Mouse (Mus musculus): ENCODE measurements around the gene Kcnk7. TPM values are rescaled to one million over a fixed set of nuclear protein-coding genes. Genes with fewer than 3 reads are reported as not detected.
A peak's percentile ranks its signal among the peaks of the same experiment; 100 is the strongest.

The Kcnk7 gene
- total RNA-seq, 1 experiment from 2014 or later = not detected

DNA sequence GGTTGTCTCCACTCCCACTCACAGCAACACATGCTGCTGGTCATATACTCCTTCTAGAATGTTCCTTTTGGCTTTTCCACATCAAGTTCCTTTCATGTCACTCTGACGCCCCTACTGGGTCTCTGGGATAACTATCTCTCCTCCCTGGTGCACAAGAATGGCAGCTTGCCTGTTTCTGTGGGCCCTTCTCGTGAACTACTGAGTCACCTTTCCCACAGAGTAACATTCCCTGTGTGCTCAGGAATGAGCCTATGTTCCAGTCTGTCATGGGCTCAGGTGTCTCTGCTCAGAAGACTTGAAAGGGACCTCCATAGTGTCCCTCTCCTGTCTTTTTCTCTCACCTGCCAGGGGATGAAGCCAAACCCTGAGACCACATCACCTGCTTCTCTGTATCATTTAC is 35.3 kb downstream of the Kcnk7 start:
- no peak for ATAC-seq (replicated peaks in 1 of 2; ENCODE audit: insufficient read depth in 1 of 2, low FRiP score in 2 of 2, low TSS enrichment in 1 of 2, low read depth in 1 of 2, poor library complexity in 2 of 2, severe bottlenecking in 2 of 2)

DNA sequence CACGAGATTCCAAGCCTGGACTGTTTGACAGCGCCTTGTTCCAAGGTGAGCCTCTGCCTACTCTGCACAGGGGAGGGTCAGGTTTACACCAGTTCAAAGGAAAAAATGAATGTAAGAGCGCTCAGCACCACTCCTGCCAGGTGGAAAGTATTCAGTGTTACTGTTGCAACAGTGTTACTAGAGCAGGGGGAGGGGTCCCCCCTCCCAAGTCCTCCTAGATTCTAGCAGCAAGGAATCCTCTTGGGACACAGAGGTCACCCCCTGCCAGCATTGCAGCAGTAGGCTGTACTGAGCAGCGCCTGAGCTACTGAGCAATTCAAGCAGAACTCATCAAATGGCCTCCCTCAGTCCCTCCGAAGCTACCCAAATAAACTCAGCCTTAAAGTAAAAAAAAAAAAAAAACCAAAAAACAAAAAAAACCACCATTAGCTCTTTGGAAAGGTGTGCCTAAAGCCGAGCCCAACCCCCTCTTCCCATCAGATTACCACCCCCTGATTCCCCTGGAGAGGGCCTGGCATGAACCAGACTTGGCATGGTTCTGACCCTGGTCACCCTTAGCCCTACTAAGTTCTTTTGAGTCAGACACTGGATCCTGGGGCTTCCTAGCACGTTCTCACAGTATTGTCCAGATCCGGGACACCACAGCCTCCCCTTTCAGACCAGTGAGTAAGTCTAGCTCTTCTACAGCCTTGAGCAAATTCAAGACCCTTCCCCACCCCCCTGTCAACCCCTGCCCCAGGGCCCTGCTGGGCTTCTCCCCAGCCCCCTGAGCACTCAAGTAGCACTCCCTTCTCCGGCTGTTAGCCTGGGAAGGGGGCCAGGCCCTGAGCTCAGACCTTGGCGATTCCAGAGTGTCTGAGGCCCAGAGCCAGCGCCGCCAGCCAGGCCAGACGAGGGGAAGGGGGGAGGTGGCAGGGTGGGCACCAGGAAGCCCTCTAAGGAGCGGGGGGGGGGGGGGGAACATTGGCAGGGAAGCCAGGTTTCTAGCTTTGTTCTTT is 36.5 kb downstream of the Kcnk7 start, which contains the start of gene Ltbp3:
Ltbp3 (plus strand) TSS at position 585 of the 998 bp plus-strand sequence.
- ATAC-seq (replicated peaks in 1 of 2; ENCODE audit: insufficient read depth in 1 of 2, low FRiP score in 2 of 2, low TSS enrichment in 1 of 2, low read depth in 1 of 2, poor library complexity in 2 of 2, severe bottlenecking in 2 of 2) = no peak

DNA sequence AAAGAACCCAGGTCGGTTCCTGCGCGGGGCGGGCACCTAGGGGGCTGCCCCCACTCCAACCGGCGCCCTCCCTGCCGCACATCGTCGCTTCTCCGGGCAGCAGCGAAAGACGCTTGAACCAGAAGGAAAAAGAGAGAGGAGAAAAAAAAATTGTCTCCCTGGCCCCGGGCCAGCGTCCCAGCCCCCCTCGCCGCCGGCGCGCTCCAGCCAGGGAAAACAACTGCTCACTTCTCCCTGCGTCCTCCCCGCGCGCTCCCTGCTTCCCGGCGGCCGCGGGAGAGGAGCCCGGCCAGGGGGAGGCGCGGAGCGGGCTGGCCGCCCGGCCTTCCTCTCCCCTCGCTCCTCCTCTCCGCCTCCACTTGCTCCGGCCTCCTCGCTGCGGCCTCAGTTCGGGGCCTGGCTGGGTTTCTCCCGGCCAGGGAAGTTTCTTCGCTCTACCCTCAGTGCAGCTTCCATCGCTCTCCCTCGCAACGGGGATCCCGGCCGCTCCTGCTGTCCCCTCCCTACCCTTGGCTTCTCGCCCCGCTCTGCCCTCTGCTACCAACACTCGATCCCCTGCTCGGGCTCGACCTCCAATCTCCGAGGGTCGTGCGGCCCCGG is 37.6 kb downstream of the Kcnk7 start:
- no peak for ATAC-seq (replicated peaks in 1 of 2; ENCODE audit: insufficient read depth in 1 of 2, low FRiP score in 2 of 2, low TSS enrichment in 1 of 2, low read depth in 1 of 2, poor library complexity in 2 of 2, severe bottlenecking in 2 of 2)

DNA sequence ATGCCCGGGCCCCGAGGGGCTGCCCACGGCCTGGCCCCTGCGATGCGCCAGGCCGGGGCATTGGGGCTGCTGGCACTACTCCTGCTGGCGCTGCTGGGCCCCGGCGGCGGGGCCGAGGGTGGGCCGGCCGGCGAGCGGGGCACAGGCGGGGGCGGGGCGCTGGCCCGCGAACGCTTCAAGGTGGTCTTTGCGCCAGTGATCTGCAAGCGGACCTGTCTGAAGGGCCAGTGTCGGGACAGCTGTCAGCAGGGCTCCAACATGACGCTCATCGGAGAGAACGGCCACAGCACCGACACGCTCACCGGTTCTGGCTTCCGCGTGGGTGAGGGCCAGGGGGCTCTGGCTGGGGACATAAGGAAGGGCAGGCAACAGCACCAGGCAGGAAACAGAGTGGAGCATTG is 38.1 kb downstream of the Kcnk7 start:
- ATAC-seq (replicated peaks in 1 of 2; ENCODE audit: insufficient read depth in 1 of 2, low FRiP score in 2 of 2, low TSS enrichment in 1 of 2, low read depth in 1 of 2, poor library complexity in 2 of 2, severe bottlenecking in 2 of 2) = no peak

DNA sequence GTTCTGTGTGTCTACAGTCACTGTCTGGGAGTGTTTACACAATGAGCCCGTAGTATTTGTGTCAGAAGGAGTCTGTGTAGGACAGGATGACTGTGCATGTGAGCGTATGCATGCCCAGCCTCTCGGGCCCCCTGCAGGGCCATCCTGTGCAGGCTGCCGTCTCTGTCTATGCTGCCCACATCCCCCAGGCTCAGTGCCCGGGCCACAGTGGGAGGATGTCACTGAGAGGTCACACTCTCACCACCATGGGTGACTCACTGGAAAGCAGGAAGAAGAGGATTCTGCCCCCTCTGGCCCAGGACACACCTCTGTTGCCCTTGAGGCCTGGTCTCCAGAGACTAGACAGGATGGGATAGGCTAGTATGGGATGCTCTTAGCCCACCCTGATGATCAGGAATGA is 39.4 kb downstream of the Kcnk7 start:
- ATAC-seq (replicated peaks in 1 of 2; ENCODE audit: insufficient read depth in 1 of 2, low FRiP score in 2 of 2, low TSS enrichment in 1 of 2, low read depth in 1 of 2, poor library complexity in 2 of 2, severe bottlenecking in 2 of 2) = peak; percentile 91 to 92

DNA sequence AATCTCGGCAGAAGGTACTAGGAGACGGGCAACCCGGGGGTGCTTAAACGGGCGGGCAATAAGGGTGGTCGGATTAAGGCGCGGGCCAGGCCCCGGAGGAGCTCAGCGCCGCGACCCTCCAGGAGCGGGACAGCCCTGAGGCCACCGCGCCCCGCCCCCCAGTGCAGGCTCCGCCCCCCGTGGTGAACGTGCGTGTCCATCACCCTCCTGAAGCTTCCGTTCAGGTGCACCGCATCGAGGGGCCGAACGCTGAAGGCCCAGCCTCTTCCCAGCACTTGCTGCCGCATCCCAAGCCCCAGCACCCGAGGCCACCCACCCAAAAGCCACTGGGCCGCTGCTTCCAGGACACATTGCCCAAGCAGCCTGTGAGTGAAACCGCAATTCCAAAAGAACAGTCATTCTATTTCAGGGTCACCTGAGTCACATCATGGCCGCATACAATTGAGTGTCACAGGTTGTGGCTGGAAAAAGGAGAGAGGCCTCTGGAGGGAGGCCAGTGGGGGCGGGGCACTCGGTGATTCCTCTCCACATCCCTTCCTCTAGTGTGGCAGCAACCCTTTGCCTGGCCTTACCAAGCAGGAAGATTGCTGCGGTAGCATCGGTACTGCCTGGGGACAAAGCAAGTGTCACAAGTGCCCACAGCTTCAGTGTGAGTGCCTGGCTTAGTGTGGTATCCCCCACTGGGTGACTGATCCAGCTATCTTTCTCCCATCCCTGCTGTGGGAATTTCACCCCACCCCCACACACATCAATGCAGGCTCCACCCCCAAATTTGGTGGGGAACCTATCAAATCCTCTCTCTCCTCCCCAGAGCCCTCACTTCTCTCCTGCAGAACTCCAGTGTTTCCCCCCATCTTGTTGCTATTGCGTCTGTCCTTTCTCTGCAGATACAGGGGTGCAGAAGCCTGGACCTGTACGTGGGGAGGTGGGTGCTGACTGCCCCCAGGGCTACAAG is 41.9 kb downstream of the Kcnk7 start:
- ATAC-seq (replicated peaks in 1 of 2; ENCODE audit: insufficient read depth in 1 of 2, low FRiP score in 2 of 2, low TSS enrichment in 1 of 2, low read depth in 1 of 2, poor library complexity in 2 of 2, severe bottlenecking in 2 of 2) = no peak

DNA sequence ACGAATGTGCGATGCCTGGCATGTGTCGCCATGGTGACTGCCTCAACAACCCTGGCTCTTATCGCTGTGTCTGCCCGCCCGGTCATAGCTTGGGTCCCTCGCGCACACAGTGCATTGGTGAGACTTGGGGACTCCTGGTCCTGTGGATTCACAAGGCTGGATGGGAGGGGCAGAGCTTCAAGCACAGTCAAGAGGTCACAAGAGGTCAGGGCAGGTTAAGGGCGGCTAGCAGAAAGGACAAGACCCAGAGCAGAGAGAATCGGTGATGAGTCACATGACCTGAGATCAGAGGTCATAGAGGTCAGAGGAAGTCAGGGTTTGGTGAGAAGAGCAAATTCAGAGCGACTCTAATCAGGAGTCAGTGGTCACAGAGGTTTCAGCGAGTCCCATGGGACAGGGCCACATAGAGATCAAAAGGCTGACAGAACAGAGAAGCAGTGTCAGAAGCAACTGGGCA is 42.8 kb downstream of the Kcnk7 start:
- ATAC-seq (replicated peaks in 1 of 2; ENCODE audit: insufficient read depth in 1 of 2, low FRiP score in 2 of 2, low TSS enrichment in 1 of 2, low read depth in 1 of 2, poor library complexity in 2 of 2, severe bottlenecking in 2 of 2) = no peak

DNA sequence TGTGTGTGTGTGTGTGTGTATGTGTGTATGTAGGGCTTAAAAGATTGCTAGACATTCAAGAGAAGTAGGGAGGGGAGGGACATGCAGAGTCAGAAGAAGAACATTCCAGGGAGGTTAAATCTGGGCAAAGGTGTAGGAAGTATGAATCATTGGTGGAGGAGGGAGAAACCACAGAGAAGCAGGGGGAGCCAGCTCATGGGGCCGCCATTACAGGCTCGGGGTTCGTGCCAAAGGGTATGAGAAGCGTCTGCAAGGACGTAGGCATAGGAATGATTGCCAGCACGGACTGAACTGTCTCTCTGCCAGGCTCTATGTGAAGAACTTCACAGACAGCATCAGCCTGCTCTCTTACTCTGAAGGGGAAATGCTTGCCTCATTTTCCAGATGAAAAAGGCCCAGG is 45.3 kb downstream of the Kcnk7 start:
- ATAC-seq (replicated peaks in 1 of 2; ENCODE audit: insufficient read depth in 1 of 2, low FRiP score in 2 of 2, low TSS enrichment in 1 of 2, low read depth in 1 of 2, poor library complexity in 2 of 2, severe bottlenecking in 2 of 2) = no peak

DNA sequence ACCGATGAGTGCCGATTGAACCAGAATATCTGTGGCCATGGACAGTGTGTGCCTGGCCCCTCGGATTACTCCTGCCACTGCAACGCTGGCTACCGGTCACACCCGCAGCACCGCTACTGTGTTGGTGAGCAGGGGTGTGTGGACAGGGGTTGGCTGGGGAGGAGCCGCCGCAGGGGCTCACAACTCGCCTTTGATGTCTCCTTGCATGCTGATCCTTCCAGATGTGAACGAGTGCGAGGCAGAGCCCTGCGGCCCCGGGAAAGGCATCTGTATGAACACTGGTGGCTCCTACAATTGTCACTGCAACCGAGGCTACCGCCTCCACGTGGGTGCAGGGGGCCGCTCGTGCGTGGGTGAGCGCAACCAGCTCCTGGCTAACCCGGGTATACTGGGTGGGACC is 46.8 kb downstream of the Kcnk7 start:
- no peak for ATAC-seq (replicated peaks in 1 of 2; ENCODE audit: insufficient read depth in 1 of 2, low FRiP score in 2 of 2, low TSS enrichment in 1 of 2, low read depth in 1 of 2, poor library complexity in 2 of 2, severe bottlenecking in 2 of 2)

DNA sequence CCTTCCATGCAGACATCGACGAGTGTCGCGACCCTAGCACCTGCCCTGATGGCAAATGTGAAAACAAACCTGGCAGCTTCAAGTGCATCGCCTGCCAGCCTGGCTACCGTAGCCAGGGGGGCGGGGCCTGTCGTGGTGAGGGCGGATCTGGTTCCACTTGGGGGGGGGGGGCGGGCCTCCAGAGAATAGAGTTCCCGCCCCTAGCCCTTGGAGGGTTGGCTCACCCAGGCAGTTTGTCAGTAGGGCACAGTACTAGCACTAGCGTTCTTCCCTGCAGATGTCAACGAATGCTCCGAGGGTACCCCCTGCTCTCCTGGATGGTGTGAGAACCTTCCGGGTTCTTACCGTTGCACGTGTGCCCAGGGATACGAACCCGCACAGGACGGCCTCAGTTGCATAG is 47.6 kb downstream of the Kcnk7 start:
- ATAC-seq (replicated peaks in 1 of 2; ENCODE audit: insufficient read depth in 1 of 2, low FRiP score in 2 of 2, low TSS enrichment in 1 of 2, low read depth in 1 of 2, poor library complexity in 2 of 2, severe bottlenecking in 2 of 2) = no peak

DNA sequence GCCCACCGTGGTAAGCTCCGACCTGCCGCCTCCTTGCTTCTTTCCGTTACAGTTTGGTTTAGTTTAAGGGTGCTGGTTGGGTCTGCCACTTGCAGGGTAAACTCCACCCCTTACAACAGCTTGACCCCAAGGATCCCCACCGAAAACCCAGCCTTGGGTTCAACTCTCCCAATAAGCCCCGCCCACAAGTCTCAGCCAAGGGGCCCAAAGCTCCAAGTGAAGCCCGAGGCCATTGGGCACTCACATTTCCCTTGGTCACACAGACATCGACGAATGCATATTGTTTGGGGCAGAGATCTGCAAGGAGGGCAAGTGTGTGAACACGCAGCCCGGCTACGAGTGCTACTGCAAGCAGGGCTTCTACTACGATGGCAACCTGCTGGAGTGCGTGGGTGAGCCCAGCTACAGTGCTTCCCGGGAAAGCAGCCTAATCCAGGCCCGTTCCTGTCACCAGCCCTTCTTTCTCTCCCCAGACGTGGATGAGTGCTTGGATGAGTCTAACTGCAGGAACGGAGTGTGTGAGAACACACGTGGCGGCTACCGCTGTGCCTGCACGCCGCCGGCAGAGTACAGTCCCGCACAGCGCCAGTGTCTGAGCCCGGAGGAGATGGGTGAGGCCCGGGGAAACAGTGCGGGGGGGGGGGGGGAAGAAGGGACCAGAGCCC is 52.3 kb downstream of the Kcnk7 start:
- no peak for ATAC-seq (replicated peaks in 1 of 2; ENCODE audit: insufficient read depth in 1 of 2, low FRiP score in 2 of 2, low TSS enrichment in 1 of 2, low read depth in 1 of 2, poor library complexity in 2 of 2, severe bottlenecking in 2 of 2)

Other genes with a start within 250 kb of the Kcnk7 start
- 2.3 and 4.1 TPM in 2 replicates for gene Ccdc85b, start 246.5 kb upstream of the Kcnk7 start, total RNA-seq (2017)
- 128 and 159 TPM in 2 replicates for gene Fibp, start 243.8 kb upstream of the Kcnk7 start, total RNA-seq (2017)
- 8.1 and 20.7 TPM in 2 replicates for gene Ctsw, start 235.9 kb upstream of the Kcnk7 start, total RNA-seq (2017)
- 1.2 TPM in 1 of 2 replicates, not detected in the other for gene Efemp2, start 230.4 kb upstream of the Kcnk7 start, total RNA-seq (2017)
- 7.9 and 12.0 TPM in 2 replicates for gene Mus81, start 216.0 kb upstream of the Kcnk7 start, total RNA-seq (2017)
- 878 and 953 TPM in 2 replicates for gene Cfl1, start 213.9 kb upstream of the Kcnk7 start, total RNA-seq (2017)
- gene 1700020D05Rik, start 200.6 kb upstream of the Kcnk7 start, total RNA-seq (2017) = 0.69 and 2.8 TPM in 2 replicates
- gene Snx32, start 193.8 kb upstream of the Kcnk7 start, total RNA-seq (2017) = 3.2 and 4.4 TPM in 2 replicates
- not detected in 2 replicates for gene Ovol1, start 143.7 kb upstream of the Kcnk7 start, total RNA-seq (2017)
- 6.5 and 6.8 TPM in 2 replicates for gene Ap5b1, start 136.3 kb upstream of the Kcnk7 start, total RNA-seq (2017)
- gene Rnaseh2c, start 102.5 kb upstream of the Kcnk7 start, total RNA-seq (2017) = 47.9 and 73.0 TPM in 2 replicates
- gene Kat5, start 94.1 kb upstream of the Kcnk7 start, total RNA-seq (2017) = 67.9 and 88.5 TPM in 2 replicates
- 44.7 and 74.6 TPM in 2 replicates for gene Rela, start 66.9 kb upstream of the Kcnk7 start, total RNA-seq (2017)
- 33.0 and 33.8 TPM in 2 replicates for gene Sipa1, start 40.7 kb upstream of the Kcnk7 start, total RNA-seq (2017)
- 23.9 and 34.3 TPM in 2 replicates for gene Map3k11, start 15.6 kb upstream of the Kcnk7 start, total RNA-seq (2017)
- 21.0 and 21.2 TPM in 2 replicates for gene Pcnx3, start 15.5 kb upstream of the Kcnk7 start, total RNA-seq (2017)
- gene Ehbp1l1, start 21.9 kb downstream of the Kcnk7 start, total RNA-seq (2017) = 29.5 and 51.2 TPM in 2 replicates
- gene Fam89b, start 25.3 kb downstream of the Kcnk7 start, total RNA-seq (2017) = 22.8 and 27.0 TPM in 2 replicates
- 23.5 and 46.0 TPM in 2 replicates for gene Ltbp3, start 36.5 kb downstream of the Kcnk7 start, total RNA-seq (2017)
- 22.5 and 30.9 TPM in 2 replicates for gene Scyl1, start 67.1 kb downstream of the Kcnk7 start, total RNA-seq (2017)
- gene Frmd8, start 170.9 kb downstream of the Kcnk7 start, total RNA-seq (2017) = 26.4 and 31.8 TPM in 2 replicates
- gene Slc25a45, start 173.4 kb downstream of the Kcnk7 start, total RNA-seq (2017) = 48.1 and 60.3 TPM in 2 replicates
- 2.4 and 2.6 TPM in 2 replicates for gene Tigd3, start 189.8 kb downstream of the Kcnk7 start, total RNA-seq (2017)
- gene Dpf2, start 208.6 kb downstream of the Kcnk7 start, total RNA-seq (2017) = 121 and 154 TPM in 2 replicates
- 0.25 TPM in 1 of 2 replicates, not detected in the other for gene Cdc42ep2, start 220.4 kb downstream of the Kcnk7 start, total RNA-seq (2017)

All from hematopoietic stem cell, adult 5-6 weeks (primary cell).